Mouse (Mus musculus): ENCODE measurements around the gene Serpina3g. TPM values are rescaled to one million over a fixed set of nuclear protein-coding genes. Genes with fewer than 3 reads are reported as not detected.

Gene Serpina3g
- polyA plus RNA-seq, 1 experiment: 17.5 TPM

DNA sequence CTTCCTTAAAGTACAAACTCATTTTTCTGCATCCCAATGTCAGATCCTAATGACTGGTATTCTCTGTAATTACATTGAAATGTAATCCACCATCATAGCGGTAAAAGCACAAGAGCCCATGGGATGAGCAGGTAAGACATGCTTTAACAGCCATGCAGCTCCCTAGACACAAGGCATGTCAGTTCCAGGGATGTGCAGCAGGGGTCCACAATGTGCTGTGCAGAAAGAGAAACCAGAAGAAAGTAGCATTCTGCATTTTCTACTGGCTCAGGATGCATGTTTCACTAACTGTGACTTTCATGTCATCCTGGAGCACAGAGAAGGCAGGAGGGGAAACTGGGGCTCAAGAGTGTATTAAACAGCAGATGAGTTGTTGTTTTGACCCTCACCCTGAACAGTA lies 9.0 kb downstream of the Serpina3g start:
- no peak overlapping the region for H3K4me3 ChIP-seq (ENCODE audit: low read depth, low read length)
- no peaks in the 10 kb centered on the region for H3K4me1 ChIP-seq (ENCODE audit: control insufficient read depth, insufficient read depth, insufficient read length, low read length)
- TF ChIP-seq POLR2A (IDR thresholded peaks at IDR 0.05; ENCODE audit: low read depth, low read length) (no peak), CTCF (IDR thresholded peaks at IDR 0.05; ENCODE audit: extremely low read depth, insufficient read length, insufficient replicate concordance, low read depth, low read length) (no peak)
- H3K27me3 ChIP-seq (ENCODE audit: control insufficient read depth, insufficient read depth, low read length): no peaks in the 10 kb centered on the region
- WGBS: 83% methylated on average over 1 of the region's 1 CpGs
- 0 out of 2 replicates have a peak, but pooled peaks cover 2% of the 10 kb centered on the region for H3K36me3 ChIP-seq (ENCODE audit: control insufficient read depth, insufficient read depth, low read length)
- no peak overlapping the region for H3K27ac ChIP-seq (ENCODE audit: insufficient read depth, low read depth, low read length)

DNA sequence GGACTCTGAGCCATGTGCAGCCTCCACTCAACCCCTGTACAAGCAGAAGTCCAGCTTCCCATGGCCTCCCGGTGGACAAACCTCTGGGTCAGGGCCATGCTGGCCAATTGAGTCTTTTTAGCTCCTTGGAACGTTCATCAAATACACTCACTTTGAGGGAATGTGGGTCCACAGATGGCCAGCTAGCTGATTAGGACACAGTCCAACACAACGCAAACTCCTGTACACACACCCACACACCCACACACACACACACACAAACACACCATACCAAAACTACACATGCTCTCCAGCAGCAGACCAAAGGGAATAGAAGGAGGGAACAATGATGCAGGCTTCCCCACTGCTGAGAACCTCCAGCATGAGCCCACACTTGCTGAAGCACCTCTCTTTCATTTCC lies 9.6 kb downstream of the Serpina3g start:
- 67% methylated on average over 3 of the region's 3 CpGs for whole genome bisulfite sequencing
- Histone ChIP-seq H3K4me1 (ENCODE audit: control insufficient read depth, insufficient read depth, insufficient read length, low read length) (no peaks in the 10 kb centered on the region), H3K36me3 (ENCODE audit: control insufficient read depth, insufficient read depth, low read length) (no peaks in the 10 kb centered on the region), H3K27me3 (ENCODE audit: control insufficient read depth, insufficient read depth, low read length) (no peaks in the 10 kb centered on the region), H3K4me3 (ENCODE audit: low read depth, low read length) (no peak overlapping the region), H3K27ac (ENCODE audit: insufficient read depth, low read depth, low read length) (no peak overlapping the region)
- no peak for TF ChIP-seq CTCF (IDR thresholded peaks at IDR 0.05; ENCODE audit: extremely low read depth, insufficient read length, insufficient replicate concordance, low read depth, low read length)
- no peak for TF ChIP-seq POLR2A (IDR thresholded peaks at IDR 0.05; ENCODE audit: low read depth, low read length)

GRCm38 (mm10) chr12:104247553-104248002 lies 11.5 kb downstream of the Serpina3g start:
- Histone ChIP-seq H3K36me3 (ENCODE audit: control insufficient read depth, insufficient read depth, low read length) (no peaks in the 10 kb centered on the region), H3K4me1 (ENCODE audit: control insufficient read depth, insufficient read depth, insufficient read length, low read length) (no peaks in the 10 kb centered on the region), H3K27ac (ENCODE audit: insufficient read depth, low read depth, low read length) (no peak overlapping the region), H3K4me3 (ENCODE audit: low read depth, low read length) (no peak overlapping the region), H3K27me3 (ENCODE audit: control insufficient read depth, insufficient read depth, low read length) (no peaks in the 10 kb centered on the region)
- TF ChIP-seq CTCF (IDR thresholded peaks at IDR 0.05; ENCODE audit: extremely low read depth, insufficient read length, insufficient replicate concordance, low read depth, low read length): no peak
- TF ChIP-seq POLR2A (IDR thresholded peaks at IDR 0.05; ENCODE audit: low read depth, low read length): no peak

GRCm38 (mm10) chr12:104248231-104248630 lies 12.2 kb downstream of the Serpina3g start:
- no peak for TF ChIP-seq POLR2A (IDR thresholded peaks at IDR 0.05; ENCODE audit: low read depth, low read length)
- TF ChIP-seq CTCF (IDR thresholded peaks at IDR 0.05; ENCODE audit: extremely low read depth, insufficient read length, insufficient replicate concordance, low read depth, low read length): no peak
- Histone ChIP-seq H3K36me3 (ENCODE audit: control insufficient read depth, insufficient read depth, low read length) (no peaks in the 10 kb centered on the region), H3K27ac (ENCODE audit: insufficient read depth, low read depth, low read length) (no peak overlapping the region), H3K27me3 (ENCODE audit: control insufficient read depth, insufficient read depth, low read length) (no peaks in the 10 kb centered on the region), H3K4me1 (ENCODE audit: control insufficient read depth, insufficient read depth, insufficient read length, low read length) (no peaks in the 10 kb centered on the region), H3K4me3 (ENCODE audit: low read depth, low read length) (no peak overlapping the region)
- WGBS: 78% methylated on average over 3 of the region's 3 CpGs

GRCm38 (mm10) chr12:104261041-104261440 lies 25.0 kb downstream of the Serpina3g start:
- 36% methylated on average over 3 of the region's 3 CpGs for WGBS
- Histone ChIP-seq H3K4me3 (ENCODE audit: low read depth, low read length) (no peak overlapping the region), H3K27me3 (ENCODE audit: control insufficient read depth, insufficient read depth, low read length) (no peaks in the 10 kb centered on the region), H3K36me3 (ENCODE audit: control insufficient read depth, insufficient read depth, low read length) (no peaks in the 10 kb centered on the region), H3K4me1 (ENCODE audit: control insufficient read depth, insufficient read depth, insufficient read length, low read length) (no peaks in the 10 kb centered on the region), H3K27ac (ENCODE audit: insufficient read depth, low read depth, low read length) (no peak overlapping the region)
- TF ChIP-seq POLR2A (IDR thresholded peaks at IDR 0.05; ENCODE audit: low read depth, low read length): no peak

DNA sequence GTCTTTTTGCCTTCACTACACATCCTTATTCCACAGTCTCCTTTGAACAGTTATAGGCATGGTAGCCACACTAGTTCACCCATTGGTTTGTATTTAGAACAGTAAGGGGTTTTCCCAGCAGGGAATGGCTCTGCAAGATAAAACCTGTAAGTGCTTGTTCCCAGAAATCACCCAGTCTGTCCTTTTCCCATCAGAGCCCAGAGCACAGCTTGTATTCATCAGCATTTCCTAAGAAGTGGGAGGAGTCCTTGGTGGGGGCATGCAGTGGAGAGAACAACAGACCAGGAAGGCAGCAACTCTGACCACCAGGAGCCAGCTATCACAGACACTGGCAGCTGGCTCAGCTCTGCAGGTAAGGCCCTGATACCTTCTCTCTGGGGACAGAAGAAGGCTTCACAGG lies 26.8 kb downstream of the Serpina3g start, which contains the start of gene Serpina3i:
Gene Serpina3i, plus strand, starts transcription at position 260 of the 400 bp plus-strand sequence.
- H3K27ac ChIP-seq (ENCODE audit: insufficient read depth, low read depth, low read length): no peak within 1 kb of the TSS
- no peaks in the 10 kb centered on the region for H3K36me3 ChIP-seq (ENCODE audit: control insufficient read depth, insufficient read depth, low read length)
- no peaks in the 10 kb centered on the region for H3K4me1 ChIP-seq (ENCODE audit: control insufficient read depth, insufficient read depth, insufficient read length, low read length)
- TF ChIP-seq CTCF (IDR thresholded peaks at IDR 0.05; ENCODE audit: extremely low read depth, insufficient read length, insufficient replicate concordance, low read depth, low read length) (no peak), POLR2A (IDR thresholded peaks at IDR 0.05; ENCODE audit: low read depth, low read length) (no peak)
- H3K4me3 ChIP-seq (ENCODE audit: low read depth, low read length): no peak within 1 kb of the TSS
- no peaks in the 10 kb centered on the region for H3K27me3 ChIP-seq (ENCODE audit: control insufficient read depth, insufficient read depth, low read length)

GRCm38 (mm10) chr12:104266374-104266773 lies 30.3 kb downstream of the Serpina3g start:
- WGBS: 79% methylated on average over 3 of the region's 3 CpGs

More at GRCm38 (mm10) chr12:104266374-104266773, 30.3 kb downstream of the Serpina3g start:
- no peaks in the 10 kb centered on the region for H3K36me3 ChIP-seq (ENCODE audit: control insufficient read depth, insufficient read depth, low read length)
- no peak overlapping the region for H3K4me3 ChIP-seq (ENCODE audit: low read depth, low read length)
- no peaks in the 10 kb centered on the region for H3K27me3 ChIP-seq (ENCODE audit: control insufficient read depth, insufficient read depth, low read length)
- no peaks in the 10 kb centered on the region for H3K4me1 ChIP-seq (ENCODE audit: control insufficient read depth, insufficient read depth, insufficient read length, low read length)
- TF ChIP-seq POLR2A (IDR thresholded peaks at IDR 0.05; ENCODE audit: low read depth, low read length) (no peak), CTCF (IDR thresholded peaks at IDR 0.05; ENCODE audit: extremely low read depth, insufficient read length, insufficient replicate concordance, low read depth, low read length) (no peak)
- H3K27ac ChIP-seq (ENCODE audit: insufficient read depth, low read depth, low read length): no peak overlapping the region

Measured in small intestine, adult 2 months (tissue).